Mouse (Mus musculus): ENCODE measurements around the gene Slxl1.
"Not testable (repeated sequence)": the region's sequence is repeated elsewhere in the genome, so short reads cannot be mapped to it uniquely, and the experiment has no call there.

Gene Slxl1

GRCm38 (mm10) chrX:55226576-55226975 is at the start of gene Slxl1:
Slxl1 (plus strand) TSS chrX:55226876.
- DNase-seq (ENCODE audit: low spot score in 2 of 2): not testable (repeated sequence)

Data from right cerebral cortex, postnatal 10 days (tissue).